Mouse (Mus musculus) heart, embryonic 11.5 days (tissue): ENCODE results near the gene Itprid2. TPM values are rescaled to one million over a fixed set of nuclear protein-coding genes. Genes with fewer than 3 reads are reported as not detected.

Experiments
- ATAC-seq: fragments of 200-750 bp; cut with Nextera tagmentation; replicated peaks from 2 replicates; pipeline ENCODE4 v1.8.0; 2017; ENCODE audit warnings: moderate library complexity; ENCODE audit not compliant: insufficient number of reproducible peaks, low FRiP score, low TSS enrichment
- H3K27ac ChIP-seq: fragments of 300-500 bp; sonication (generic); 2 replicates; pipeline ENCODE4 v1.5.1; 2014; ENCODE audit warnings: mild to moderate bottlenecking, low read depth, low read length
- H3K27me3 ChIP-seq: fragments of 300-500 bp; sonication (generic); 2 replicates; pipeline ENCODE4 v1.6.1; 2014; ENCODE audit warnings: mild to moderate bottlenecking, low read length, mixed read lengths; ENCODE audit not compliant: control insufficient read depth, insufficient read depth
- H3K36me3 ChIP-seq: fragments of 300-500 bp; sonication (generic); 2 replicates; pipeline ENCODE4 v1.6.1; 2014; ENCODE audit warnings: mild to moderate bottlenecking, low read length, moderate library complexity, mixed read lengths; ENCODE audit not compliant: control insufficient read depth, insufficient read depth
- H3K4me1 ChIP-seq: fragments of 300-500 bp; sonication (generic); 2 replicates; pipeline ENCODE4 v1.6.1; 2014; ENCODE audit warnings: low read length; ENCODE audit not compliant: control insufficient read depth, insufficient read depth
- H3K4me2 ChIP-seq: fragments of 300-500 bp; sonication (generic); 2 replicates; pipeline ENCODE4 v1.6.1; 2014; ENCODE audit warnings: mild to moderate bottlenecking, moderate library complexity
- H3K4me3 ChIP-seq: fragments of 300-500 bp; sonication (generic); 2 replicates; pipeline ENCODE4 v1.5.1; 2014; ENCODE audit warnings: low read depth, low read length
- H3K9ac ChIP-seq: fragments of 300-500 bp; sonication (generic); 2 replicates; pipeline ENCODE4 v1.6.1; 2014; ENCODE audit warnings: mild to moderate bottlenecking, low read depth, low read length, moderate library complexity
- H3K9me3 ChIP-seq: fragments of 300-500 bp; sonication (generic); replicated peaks from 2 replicates; pipeline ENCODE4 v1.6.1; 2016; ENCODE audit warnings: low read length; ENCODE audit not compliant: control insufficient read depth
- WGBS: fragments of 180-500 bp; shearing (Covaris S2); extraction: QIAGEN DNeasy Blood & Tissue Kit; methylation state at CpG from one replicate; pipeline ENCODE4 v1.1.7; 2014; ENCODE audit not compliant: insufficient replicate concordance; 5-methylcytosine and 5-hydroxymethylcytosine counted together
- polyA plus RNA-seq: library from polyadenylated mRNA; unstranded; fragments of >200 nt; fragmentation: Nextera tagmentation; extraction: Ambion mirVana; gene quantifications from 2 replicates; pipeline ENCODE4 v1.2.1, GENCODE M21; 2014

The Itprid2 gene
- polyA plus RNA-seq, 1 experiment from 2014 or later = 10.3 TPM

DNA sequence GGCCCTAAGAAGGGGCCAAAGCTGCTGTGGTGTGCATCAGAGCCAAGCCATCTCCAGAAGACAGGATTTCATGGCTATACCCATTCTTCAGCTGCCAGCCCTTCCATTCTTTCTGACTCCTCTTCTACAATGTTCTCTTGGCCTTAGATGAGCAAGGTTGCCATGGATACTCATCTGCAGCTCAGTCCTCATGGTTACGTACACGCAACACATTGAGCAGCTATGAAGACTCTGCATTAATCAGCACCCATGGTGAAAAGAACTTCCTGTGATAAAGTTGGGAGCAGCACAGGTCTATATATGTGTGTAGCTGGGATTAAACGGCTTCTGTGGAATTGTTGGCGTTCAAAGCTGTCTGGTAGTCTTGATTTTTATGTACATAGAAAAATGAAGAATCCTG lies 48.1 kb downstream of the Itprid2 start:
- no peaks in the 10 kb centered on the region for H3K27me3 ChIP-seq
- H3K27ac ChIP-seq = no peak overlapping the region
- 85% methylated on average over 4 of the region's 4 CpGs for WGBS
- H3K4me2 ChIP-seq = no peak overlapping the region
- no peaks in the 10 kb centered on the region for H3K36me3 ChIP-seq
- no peak for ATAC-seq
- H3K9me3 ChIP-seq = no peaks in the 10 kb centered on the region
- H3K4me1 ChIP-seq = no peaks in the 10 kb centered on the region
- H3K9ac ChIP-seq = no peak overlapping the region
- no peak overlapping the region for H3K4me3 ChIP-seq

DNA sequence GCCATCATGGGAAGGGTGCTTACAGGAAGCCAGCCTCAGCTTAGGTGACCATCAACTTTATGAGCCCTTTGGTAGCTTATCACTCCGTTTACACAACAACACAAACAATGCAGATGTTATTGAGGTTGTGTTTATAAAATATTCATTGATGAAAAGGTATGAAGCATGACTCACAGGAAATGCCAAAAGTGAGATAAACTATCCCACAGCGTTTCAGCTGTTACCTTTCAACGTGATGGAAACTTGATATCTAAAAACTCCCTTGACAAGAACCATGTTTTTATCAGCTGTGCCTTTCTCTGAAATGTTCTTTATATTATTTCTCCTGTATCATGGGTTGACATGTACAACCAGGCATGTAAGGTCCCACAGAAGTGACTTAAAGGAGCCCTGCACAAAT lies 55.7 kb downstream of the Itprid2 start:
- no peaks in the 10 kb centered on the region for H3K36me3 ChIP-seq

DNA sequence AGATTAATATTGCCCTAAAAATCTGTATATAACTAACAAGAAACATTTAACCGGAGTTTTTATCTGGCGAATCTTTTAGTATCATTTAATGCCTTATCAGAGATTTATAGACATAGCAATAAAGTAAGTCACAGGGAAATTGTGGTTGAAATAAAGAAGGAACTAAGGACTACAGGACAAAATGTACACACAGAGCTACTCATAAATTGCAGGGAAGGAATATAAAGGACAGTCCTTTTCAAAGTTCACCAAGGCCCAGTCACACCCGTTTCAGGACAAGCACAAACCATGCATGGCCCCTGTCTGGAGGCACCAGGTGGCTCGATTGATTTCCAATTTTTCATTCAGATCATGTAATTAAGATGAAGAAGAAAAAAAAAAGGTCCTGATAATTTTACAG lies 60.0 kb downstream of the Itprid2 start:
- Histone ChIP-seq H3K4me2 (no peak overlapping the region), H3K9ac (no peak overlapping the region), H3K36me3 (no peaks in the 10 kb centered on the region), H3K9me3 (no peaks in the 10 kb centered on the region), H3K4me1 (peaks cover 2% of the 10 kb centered on the region; the same call in 1 of the 2 replicates), H3K27ac (no peak overlapping the region), H3K4me3 (no peak overlapping the region), H3K27me3 (no peaks in the 10 kb centered on the region)
- 88% methylated on average over 4 of the region's 4 CpGs for WGBS
- no peak for ATAC-seq

More for the DNA sequence above, 55.7 kb downstream of the Itprid2 start:
- no peak overlapping the region for H3K9ac ChIP-seq
- H3K4me3 ChIP-seq = no peak overlapping the region
- no peak for ATAC-seq
- no peak overlapping the region for H3K27ac ChIP-seq
- no peaks in the 10 kb centered on the region for H3K4me1 ChIP-seq
- 49% methylated on average over 3 of the region's 3 CpGs for WGBS
- no peak overlapping the region for H3K4me2 ChIP-seq
- no peaks in the 10 kb centered on the region for H3K27me3 ChIP-seq
- H3K9me3 ChIP-seq = no peaks in the 10 kb centered on the region

DNA sequence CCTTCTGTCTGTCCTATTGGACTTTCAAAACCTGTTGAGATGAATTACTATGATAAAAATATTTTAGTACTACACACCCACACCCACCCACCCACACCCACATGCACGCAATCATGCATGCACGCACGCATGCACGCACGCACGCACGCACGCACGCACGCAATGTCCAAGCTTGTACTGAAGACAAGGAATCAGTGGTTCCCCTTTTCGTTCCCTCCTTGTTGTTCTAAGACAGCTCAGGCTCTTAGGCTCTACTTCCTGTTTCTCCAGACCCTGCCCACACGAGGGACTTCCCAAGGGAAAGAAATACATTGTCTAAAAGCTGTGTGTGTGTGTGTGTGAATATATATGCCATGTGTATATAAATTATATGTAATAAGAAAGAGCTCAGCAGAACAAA lies 60.8 kb downstream of the Itprid2 start:
- peaks cover 2% of the 10 kb centered on the region; the same call in 1 of the 2 replicates for H3K4me1 ChIP-seq
- H3K9me3 ChIP-seq = no peaks in the 10 kb centered on the region
- no peak overlapping the region for H3K27ac ChIP-seq
- 90% methylated on average over 12 of the region's 12 CpGs for WGBS
- H3K36me3 ChIP-seq = no peaks in the 10 kb centered on the region
- H3K4me2 ChIP-seq = no peak overlapping the region
- H3K9ac ChIP-seq = no peak overlapping the region
- no peak for ATAC-seq
- no peak overlapping the region for H3K4me3 ChIP-seq
- H3K27me3 ChIP-seq = no peaks in the 10 kb centered on the region

DNA sequence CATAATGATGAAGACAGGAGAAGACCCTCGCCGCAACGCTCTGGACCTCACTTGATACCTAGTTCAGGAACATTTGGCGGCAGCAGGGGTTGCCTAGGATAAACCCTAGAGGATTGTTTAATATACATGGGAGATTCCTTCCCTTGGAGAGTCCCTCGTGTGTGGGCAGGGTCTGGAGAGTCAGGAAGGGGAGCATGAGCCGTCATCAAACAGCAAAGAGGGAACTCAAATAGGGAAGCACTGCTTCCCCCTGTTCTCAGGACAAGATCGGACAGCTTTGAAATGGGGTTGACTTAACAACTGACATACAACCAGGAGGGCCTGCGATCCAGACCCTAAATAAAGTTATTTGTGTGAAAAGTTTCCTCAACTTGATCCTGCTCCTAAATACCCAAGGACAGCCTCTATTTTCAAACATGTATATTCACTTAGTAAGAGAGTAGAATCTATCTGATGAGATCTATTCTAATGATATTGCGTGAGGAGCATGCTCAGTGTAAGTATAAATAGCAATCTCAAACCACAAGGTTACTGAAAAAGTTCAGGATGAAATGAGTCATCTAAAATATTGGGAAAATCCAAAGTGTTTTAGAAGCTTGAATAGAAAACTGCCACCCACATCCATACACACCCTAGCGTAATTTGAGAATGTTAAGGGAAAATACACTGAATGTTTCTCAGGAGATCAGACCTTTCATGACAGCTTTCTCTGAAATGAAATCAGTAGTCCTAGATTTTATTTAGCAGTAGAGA lies 61.5 kb downstream of the Itprid2 start:
- Histone ChIP-seq H3K9ac (no peak overlapping the region), H3K4me3 (no peak overlapping the region), H3K27ac (no peak overlapping the region), H3K4me1 (peaks cover 2% of the 10 kb centered on the region; the same call in 1 of the 2 replicates), H3K36me3 (no peaks in the 10 kb centered on the region), H3K27me3 (no peaks in the 10 kb centered on the region), H3K4me2 (no peak overlapping the region), H3K9me3 (no peaks in the 10 kb centered on the region)
- ATAC-seq = no peak
- WGBS = 75% methylated on average over 10 of the region's 10 CpGs

DNA sequence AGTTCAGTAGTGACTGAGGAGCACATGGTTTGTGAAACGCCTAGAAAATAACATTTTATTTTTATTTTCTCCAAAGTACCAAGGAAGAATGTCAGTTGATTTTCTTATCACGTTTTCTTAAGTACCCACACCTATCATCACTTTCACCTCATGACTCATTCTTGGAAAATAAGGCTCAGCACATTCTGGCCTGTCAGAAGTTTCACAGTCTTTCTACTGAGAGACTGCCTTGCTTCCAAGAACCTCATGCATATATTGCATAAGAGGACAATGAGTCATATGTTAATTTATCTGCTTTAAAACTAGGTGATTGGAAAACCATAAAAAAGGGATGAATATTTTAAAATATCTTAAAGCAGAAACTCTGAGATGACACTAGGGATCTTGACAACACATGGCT lies 63.0 kb downstream of the Itprid2 start:
- WGBS = 27% methylated on average over 2 of the region's 2 CpGs

DNA sequence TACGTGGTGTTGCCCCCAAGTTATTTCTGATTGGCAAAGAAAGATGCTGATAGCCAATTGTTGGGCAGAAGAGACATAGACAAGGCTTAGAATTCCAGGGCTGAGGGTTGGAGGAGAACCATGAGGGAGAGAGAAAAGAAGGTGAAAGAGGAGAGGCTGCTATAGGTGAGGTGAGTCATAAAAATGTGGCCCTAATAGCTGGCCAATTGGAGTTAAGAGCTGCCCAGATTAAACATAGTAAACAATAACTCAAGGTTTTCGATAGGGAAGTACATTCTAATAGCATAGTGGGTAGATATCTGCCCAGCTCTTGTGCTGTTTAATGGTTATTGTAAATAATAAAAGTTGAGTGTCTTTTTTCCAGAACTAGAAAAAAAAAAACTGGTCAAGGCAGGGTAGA lies 69.6 kb downstream of the Itprid2 start:
- no peak overlapping the region for H3K4me2 ChIP-seq
- H3K27me3 ChIP-seq = no peaks in the 10 kb centered on the region
- H3K4me1 ChIP-seq = 0 out of 2 replicates have a peak, but pooled peaks cover 7% of the 10 kb centered on the region
- 76% methylated on average over 2 of the region's 2 CpGs for WGBS
- H3K9me3 ChIP-seq = no peaks in the 10 kb centered on the region
- no peak for ATAC-seq
- no peak overlapping the region for H3K4me3 ChIP-seq
- no peak overlapping the region for H3K9ac ChIP-seq
- no peak overlapping the region for H3K27ac ChIP-seq
- H3K36me3 ChIP-seq = no peaks in the 10 kb centered on the region

More for the DNA sequence above, 63.0 kb downstream of the Itprid2 start:
- Histone ChIP-seq H3K4me1 (peaks cover 2% of the 10 kb centered on the region; the same call in 1 of the 2 replicates), H3K4me3 (no peak overlapping the region), H3K27ac (no peak overlapping the region), H3K27me3 (no peaks in the 10 kb centered on the region), H3K4me2 (no peak overlapping the region), H3K9ac (no peak overlapping the region), H3K36me3 (no peaks in the 10 kb centered on the region), H3K9me3 (no peaks in the 10 kb centered on the region)
- no peak for ATAC-seq

DNA sequence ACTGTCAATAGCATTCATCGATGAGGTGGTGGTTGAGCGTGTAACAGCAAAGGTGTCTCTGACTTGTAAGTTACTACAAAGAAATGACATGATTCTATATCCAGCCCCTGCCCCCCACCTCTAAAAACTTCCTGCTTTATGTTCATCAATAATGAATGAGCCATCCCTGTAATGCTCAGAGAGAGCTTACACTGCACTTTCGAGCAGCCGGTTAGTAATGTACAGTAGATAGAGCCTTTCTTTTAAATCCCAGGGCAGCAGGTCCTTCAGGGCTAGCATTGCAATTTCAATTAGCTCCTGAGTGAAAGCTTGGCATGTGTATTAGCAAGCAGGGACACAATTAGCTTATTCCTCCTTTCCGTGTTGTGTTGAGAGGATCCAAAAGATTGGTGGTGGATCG lies 72.4 kb downstream of the Itprid2 start, which contains the start of gene Ppp1r1c:
Gene Ppp1r1c, plus strand, starts transcription at position 206 of the 400 bp plus-strand sequence.
- Histone ChIP-seq H3K4me3 (no peak within 1 kb of the TSS), H3K9me3 (no peaks in the 10 kb centered on the region), H3K27ac (no peak within 1 kb of the TSS), H3K9ac (no peak within 1 kb of the TSS), H3K4me2 (no peak within 1 kb of the TSS), H3K27me3 (no peaks in the 10 kb centered on the region), H3K36me3 (no peaks in the 10 kb centered on the region), H3K4me1 (0 out of 2 replicates have a peak, but pooled peaks cover 7% of the 10 kb centered on the region)
- ATAC-seq = no peak
- 85% methylated on average over 6 of the region's 6 CpGs for WGBS

DNA sequence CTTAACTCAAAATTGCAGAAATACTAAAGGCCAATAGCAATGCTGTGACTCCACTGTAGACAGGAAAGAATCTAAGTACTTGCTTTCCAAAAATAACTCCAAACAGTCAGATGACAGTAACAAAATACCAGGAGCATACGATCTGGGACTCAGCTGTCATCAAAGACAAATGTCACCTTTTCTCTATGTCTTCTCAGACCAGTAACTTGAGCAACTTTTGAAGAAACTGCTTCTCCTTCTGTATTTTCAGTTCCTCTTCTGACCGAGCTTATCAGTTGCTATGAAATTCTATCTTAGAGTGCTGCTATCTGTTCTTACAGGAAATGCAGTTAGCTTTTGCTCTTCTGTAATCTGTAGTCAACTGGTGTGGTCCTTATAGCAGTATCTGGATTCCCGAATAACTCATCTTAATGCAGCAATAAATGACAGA lies 78.5 kb downstream of the Itprid2 start:
- H3K9me3 ChIP-seq = no peaks in the 10 kb centered on the region
- H3K4me2 ChIP-seq = no peak overlapping the region

More for the DNA sequence above, 78.5 kb downstream of the Itprid2 start:
- Histone ChIP-seq H3K27me3 (no peaks in the 10 kb centered on the region), H3K4me1 (no peaks in the 10 kb centered on the region; the same call in 1 of the 2 replicates), H3K9ac (no peak overlapping the region), H3K4me3 (no peak overlapping the region), H3K27ac (no peak overlapping the region), H3K36me3 (no peaks in the 10 kb centered on the region)
- ATAC-seq = no peak
- 17% methylated on average over 3 of the region's 3 CpGs for WGBS
